ENCODE assay signal across 24 mouse cellular contexts in genomic region chrX:168643451-168643850, GRCm38 (mm10).
"Had no signal": no experiment of that assay in that cellular context is flagged by ENCODE, and none has a peak within 500 bp of the region (broad histone marks: within the 10 kb centered on the region; RNA-seq: fewer than 3 reads in every experiment).

No protein-coding gene starts in this region.

- H3K4me1 ChIP-seq: heart, embryonic 10.5 days; heart, embryonic 12.5 days; hindbrain, embryonic 10.5 days; hindbrain, embryonic 12.5 days; intestine, embryonic 15.5 days; limb, embryonic 13.5 days; limb, embryonic 15.5 days; liver, embryonic 13.5 days had no signal

- ATAC-seq: hindbrain, embryonic 16.5 days; inflammation-experienced regulatory T-cells, adult 6 months; intestine, embryonic 15.5 days; intestine, postnatal 0 days had no signal

- H3K4me3 ChIP-seq: gastrocnemius, adult 2 months; heart, embryonic 10.5 days; heart, embryonic 12.5 days; hindbrain, embryonic 10.5 days; hindbrain, embryonic 12.5 days; intestine, embryonic 15.5 days; layer of hippocampus, adult 2 months; left cerebral cortex, adult 2 months; limb, embryonic 13.5 days; limb, embryonic 15.5 days; liver, embryonic 13.5 days had no signal

- H3K27ac ChIP-seq: gastrocnemius, adult 2 months; heart, embryonic 10.5 days; hindbrain, embryonic 10.5 days; hindbrain, embryonic 12.5 days; hindbrain, embryonic 14.5 days; intestine, embryonic 15.5 days; layer of hippocampus, adult 2 months; left cerebral cortex, adult 2 months; limb, embryonic 13.5 days; limb, embryonic 15.5 days; liver, embryonic 13.5 days had no signal

- DNase-seq: gastrocnemius, adult 2 months; gastrocnemius, postnatal 10 days; gastrocnemius, postnatal 25 days; heart, postnatal 4 days; kidney, adult 18-20 months; kidney, adult 8-10 months; kidney, postnatal 10 days; kidney, postnatal 25 days; kidney, postnatal 4 days; left cerebral cortex, postnatal 4 days; liver, embryonic 13.5 days had no signal
